Mouse (Mus musculus): ENCODE measurements around the gene Map7.

DNA sequence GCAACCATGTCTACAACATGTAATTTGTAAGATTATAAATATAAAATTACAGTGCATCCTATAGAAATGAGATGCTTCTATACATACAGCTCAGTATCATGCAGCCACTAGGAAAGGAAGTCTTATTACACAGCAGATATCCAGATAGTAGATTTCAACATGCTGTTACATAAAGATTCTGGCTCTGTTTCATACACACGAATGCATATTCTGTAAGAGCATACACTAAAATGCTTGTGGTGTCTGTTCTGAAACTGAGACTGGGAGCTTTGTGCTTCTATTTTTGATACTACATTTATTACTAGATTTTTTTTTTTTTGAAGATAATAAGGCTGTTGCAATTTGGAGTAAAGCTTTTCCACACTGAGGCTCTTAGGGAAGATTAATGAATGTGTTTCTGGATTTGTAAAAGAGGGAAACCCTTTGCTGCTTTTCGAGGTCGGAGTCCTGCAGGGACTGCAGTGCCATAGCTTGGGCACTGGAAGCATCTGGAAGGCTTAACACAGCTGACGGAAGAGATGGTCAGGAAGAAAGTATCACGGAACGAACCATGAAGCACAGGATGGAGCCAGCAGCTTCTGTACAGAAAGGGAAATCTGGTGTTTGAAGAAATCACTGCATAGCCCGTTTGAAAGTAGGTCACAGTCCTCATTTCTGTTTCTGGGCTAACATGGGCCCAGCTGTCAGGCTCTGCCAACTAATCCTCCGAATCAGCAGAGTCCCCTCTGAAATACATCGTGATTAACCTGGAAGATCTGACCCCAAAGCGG, 50.9 kb downstream of the Map7 start:
- TF ChIP-seq POLR2A (IDR thresholded peaks at IDR 0.05; ENCODE audit: insufficient read depth, low read length) (no peak), CTCF (IDR thresholded peaks at IDR 0.05; ENCODE audit: low read depth, low read length) (no peak), EP300 (IDR thresholded peaks at IDR 0.05; ENCODE audit: insufficient read depth, low read depth, low read length) (no peak)
